Mouse (Mus musculus) midbrain, embryonic 16.5 days (tissue): ENCODE data around the gene Grin1. TPM values are rescaled to one million over a fixed set of nuclear protein-coding genes. Genes with fewer than 3 reads are reported as not detected.

ENCODE experiments used
- ATAC-seq: fragments of 200-750 bp; cut with Nextera tagmentation; 2 replicates; pipeline ENCODE4 v1.8.0; 2017; ENCODE audit warnings: moderate TSS enrichment
- H3K27ac ChIP-seq: fragments of 300-500 bp; sonication (generic); 2 replicates; pipeline ENCODE4 v1.5.1; 2014; ENCODE audit warnings: mild to moderate bottlenecking, low read length, mixed read lengths
- H3K27me3 ChIP-seq: fragments of 300-500 bp; sonication (generic); 2 replicates; pipeline ENCODE4 v1.6.1; 2014; ENCODE audit warnings: low read depth, low read length, mixed read lengths; ENCODE audit not compliant: control insufficient read depth, insufficient read depth
- H3K36me3 ChIP-seq: fragments of 300-500 bp; sonication (generic); 2 replicates; pipeline ENCODE4 v1.6.1; 2014; ENCODE audit warnings: mild to moderate bottlenecking, low read length, moderate library complexity, mixed read lengths; ENCODE audit not compliant: control insufficient read depth, insufficient read depth
- H3K4me1 ChIP-seq: fragments of 300-500 bp; sonication (generic); 2 replicates; pipeline ENCODE4 v1.6.1; 2014; ENCODE audit warnings: mild to moderate bottlenecking, low read length, mixed read lengths; ENCODE audit not compliant: control insufficient read depth, insufficient read depth
- H3K4me2 ChIP-seq: fragments of 300-500 bp; sonication (generic); 2 replicates; pipeline ENCODE4 v1.6.1; 2014; ENCODE audit warnings: mild to moderate bottlenecking, low read length, mixed read lengths
- H3K4me3 ChIP-seq: fragments of 300-500 bp; sonication (generic); 2 replicates; pipeline ENCODE4 v1.5.1; 2014; ENCODE audit warnings: low read depth, mild to moderate bottlenecking, low read length, moderate library complexity, mixed read lengths
- H3K9ac ChIP-seq: fragments of 300-500 bp; sonication (generic); 2 replicates; pipeline ENCODE4 v1.6.1; 2014; ENCODE audit warnings: low read depth, low read length, mixed read lengths
- H3K9me3 ChIP-seq: fragments of 300-500 bp; sonication (generic); replicated peaks from 2 replicates; pipeline ENCODE4 v1.6.1; 2014; ENCODE audit warnings: mild to moderate bottlenecking, low read length, mixed read lengths; ENCODE audit not compliant: control insufficient read depth, poor library complexity, severe bottlenecking
- WGBS: fragments of 180-500 bp; shearing (Covaris S2); extraction: QIAGEN DNeasy Blood & Tissue Kit; methylation state at CpG from one replicate; pipeline ENCODE4 v1.1.7; 2014; 5-methylcytosine and 5-hydroxymethylcytosine counted together
- polyA plus RNA-seq: library from polyadenylated mRNA; unstranded; fragments of >200 nt; fragmentation: Nextera tagmentation; extraction: Ambion mirVana; gene quantifications from 2 replicates; pipeline ENCODE4 v1.2.1, GENCODE M21; 2015

Gene Grin1
- polyA plus RNA-seq, 1 experiment from 2014 or later, result 52.7 TPM

- Histone ChIP-seq H3K4me2 (peak overlapping the region; percentile 77), H3K4me3 (peak overlapping the region; percentile 43), H3K27ac (no peak overlapping the region), H3K27me3 (peaks cover 25% of the 10 kb centered on the region), H3K9me3 (no peaks in the 10 kb centered on the region), H3K36me3 (peaks cover 18% of the 10 kb centered on the region), H3K9ac (no peak overlapping the region), H3K4me1 (peaks cover 6% of the 10 kb centered on the region)
- WGBS, result 72% methylated on average over 7 of the region's 7 CpGs
- ATAC-seq, result no peak
These were observed 14.9 kb downstream of the Grin1 start for GRCm38 (mm10) chr2:25303931-25304656.

- H3K4me3 ChIP-seq, result no peak overlapping the region
- peaks cover 18% of the 10 kb centered on the region for H3K27me3 ChIP-seq
- no peak overlapping the region for H3K9ac ChIP-seq
- 83% methylated on average over 3 of the region's 3 CpGs for WGBS
- H3K36me3 ChIP-seq, result peaks cover 12% of the 10 kb centered on the region
- no peak overlapping the region for H3K4me2 ChIP-seq
- H3K4me1 ChIP-seq, result peaks cover 6% of the 10 kb centered on the region
- no peaks in the 10 kb centered on the region for H3K9me3 ChIP-seq
- no peak overlapping the region for H3K27ac ChIP-seq
- ATAC-seq, result no peak
These were observed 15.5 kb downstream of the Grin1 start for GRCm38 (mm10) chr2:25303452-25303851.

GRCm38 (mm10) chr2:25298046-25298445 is 20.9 kb downstream of the Grin1 start:
- no peaks in the 10 kb centered on the region for H3K4me1 ChIP-seq
- 85% methylated on average over 10 of the region's 10 CpGs for WGBS
- no peak overlapping the region for H3K9ac ChIP-seq
- H3K27ac ChIP-seq, result no peak overlapping the region
- no peak overlapping the region for H3K4me2 ChIP-seq
- peaks cover 22% of the 10 kb centered on the region for H3K27me3 ChIP-seq
- H3K36me3 ChIP-seq, result peaks cover 41% of the 10 kb centered on the region
- H3K9me3 ChIP-seq, result no peaks in the 10 kb centered on the region
- no peak overlapping the region for H3K4me3 ChIP-seq
- no peak for ATAC-seq

GRCm38 (mm10) chr2:25297093-25297492 is 21.9 kb downstream of the Grin1 start:
- H3K27me3 ChIP-seq, result peaks cover 28% of the 10 kb centered on the region
- 81% methylated on average over 8 of the region's 8 CpGs for WGBS

GRCm38 (mm10) chr2:25293706-25294105 is 25.3 kb downstream of the Grin1 start:
- H3K9me3 ChIP-seq, result no peaks in the 10 kb centered on the region
- 77% methylated on average over 9 of the region's 9 CpGs for WGBS
- no peak overlapping the region for H3K27ac ChIP-seq
- peaks cover 55% of the 10 kb centered on the region for H3K27me3 ChIP-seq
- peaks cover 32% of the 10 kb centered on the region for H3K36me3 ChIP-seq
- H3K9ac ChIP-seq, result no peak overlapping the region
- no peak overlapping the region for H3K4me2 ChIP-seq
- H3K4me3 ChIP-seq, result no peak overlapping the region
- H3K4me1 ChIP-seq, result peaks cover 23% of the 10 kb centered on the region
- ATAC-seq, result no peak

More at GRCm38 (mm10) chr2:25297093-25297492, 21.9 kb downstream of the Grin1 start:
- no peak for ATAC-seq
- H3K4me3 ChIP-seq, result no peak overlapping the region
- H3K27ac ChIP-seq, result no peak overlapping the region
- no peak overlapping the region for H3K9ac ChIP-seq
- H3K4me2 ChIP-seq, result no peak overlapping the region
- H3K36me3 ChIP-seq, result peaks cover 38% of the 10 kb centered on the region
- peaks cover 4% of the 10 kb centered on the region for H3K4me1 ChIP-seq
- no peaks in the 10 kb centered on the region for H3K9me3 ChIP-seq

GRCm38 (mm10) chr2:25292856-25293255 is 26.1 kb downstream of the Grin1 start:
- peaks cover 23% of the 10 kb centered on the region for H3K4me1 ChIP-seq
- ATAC-seq, result no peak
- H3K27ac ChIP-seq, result no peak overlapping the region
- WGBS, result 0% methylated on average over 1 of the region's 1 CpGs
- H3K9ac ChIP-seq, result no peak overlapping the region
- H3K4me3 ChIP-seq, result no peak overlapping the region
- H3K27me3 ChIP-seq, result peaks cover 62% of the 10 kb centered on the region
- H3K4me2 ChIP-seq, result no peak overlapping the region
- H3K36me3 ChIP-seq, result peaks cover 30% of the 10 kb centered on the region
- H3K9me3 ChIP-seq, result no peaks in the 10 kb centered on the region

GRCm38 (mm10) chr2:25292054-25292544 is 26.9 kb downstream of the Grin1 start:
- Histone ChIP-seq H3K9ac (no peak overlapping the region), H3K27me3 (peaks cover 62% of the 10 kb centered on the region), H3K4me1 (peaks cover 23% of the 10 kb centered on the region), H3K27ac (no peak overlapping the region), H3K9me3 (no peaks in the 10 kb centered on the region), H3K36me3 (peaks cover 27% of the 10 kb centered on the region), H3K4me2 (peak overlapping the region; percentile 29; the same call in 1 of the 2 replicates), H3K4me3 (peak overlapping the region; percentile 20)
- WGBS, result 6% methylated on average over 39 of the region's 43 CpGs
- no peak for ATAC-seq

- Histone ChIP-seq H3K9me3 (no peaks in the 10 kb centered on the region), H3K36me3 (peaks cover 21% of the 10 kb centered on the region), H3K4me3 (peak overlapping the region; percentile 5; the same call in 1 of the 2 replicates), H3K4me2 (peak overlapping the region; percentile 35), H3K27me3 (peaks cover 62% of the 10 kb centered on the region), H3K4me1 (peaks cover 23% of the 10 kb centered on the region), H3K27ac (no peak overlapping the region), H3K9ac (no peak overlapping the region; the same call in 1 of the 2 replicates)
- ATAC-seq, result no peak
- WGBS, result 7% methylated on average over 30 of the region's 32 CpGs
These were observed 27.6 kb downstream of the Grin1 start for GRCm38 (mm10) chr2:25291184-25292053.

- Histone ChIP-seq H3K4me2 (peak overlapping the region; percentile 35), H3K9me3 (no peaks in the 10 kb centered on the region), H3K27me3 (peaks cover 62% of the 10 kb centered on the region), H3K36me3 (peaks cover 18% of the 10 kb centered on the region; the same call in 1 of the 2 replicates), H3K4me1 (peaks cover 23% of the 10 kb centered on the region), H3K9ac (peak overlapping the region; percentile 42; the same call in 1 of the 2 replicates), H3K27ac (no peak overlapping the region), H3K4me3 (peak overlapping the region; percentile 5)
- WGBS, result 1% methylated on average over 18 of the region's 18 CpGs
- peak; percentile 29 for ATAC-seq
These were observed 28.2 kb downstream of the Grin1 start for GRCm38 (mm10) chr2:25290816-25291130.
